Mouse (Mus musculus) midbrain, embryonic 15.5 days (tissue): Measurements from ENCODE around the gene Usp15. TPM values are rescaled to one million over a fixed set of nuclear protein-coding genes. Genes with fewer than 3 reads are reported as not detected.
"Not testable (repeated sequence)": the region's sequence is repeated elsewhere in the genome, so short reads cannot be mapped to it uniquely, and the experiment has no call there.

Experiments used
- ATAC-seq: fragments of 200-750 bp; cut with Nextera tagmentation; replicated peaks from 2 replicates; pipeline ENCODE4 v1.8.0; 2017; ENCODE audit warnings: moderate TSS enrichment
- H3K27ac ChIP-seq: fragments of 300-500 bp; sonication (generic); 2 replicates; pipeline ENCODE4 v1.5.1; 2015; ENCODE audit warnings: mild to moderate bottlenecking, inconsistent platforms
- H3K27me3 ChIP-seq: fragments of 300-500 bp; sonication (generic); replicated peaks from 2 replicates; pipeline ENCODE4 v1.6.1; 2015; ENCODE audit warnings: inconsistent platforms
- H3K36me3 ChIP-seq: fragments of 300-500 bp; sonication (generic); replicated peaks from 2 replicates; pipeline ENCODE4 v1.6.1; 2015; ENCODE audit warnings: inconsistent platforms
- H3K4me1 ChIP-seq: fragments of 300-500 bp; sonication (generic); 2 replicates; pipeline ENCODE4 v1.6.1; 2015; ENCODE audit warnings: inconsistent platforms
- H3K4me2 ChIP-seq: fragments of 300-500 bp; sonication (generic); 2 replicates; pipeline ENCODE4 v1.6.1; 2015; ENCODE audit warnings: inconsistent platforms, mild to moderate bottlenecking, moderate library complexity
- H3K4me3 ChIP-seq: fragments of 300-500 bp; sonication (generic); 2 replicates; pipeline ENCODE4 v1.5.1; 2015; ENCODE audit warnings: mild to moderate bottlenecking, inconsistent platforms
- H3K9ac ChIP-seq: fragments of 300-500 bp; sonication (generic); 2 replicates; pipeline ENCODE4 v1.6.1; 2015; ENCODE audit warnings: mild to moderate bottlenecking, inconsistent platforms
- H3K9me3 ChIP-seq: fragments of 300-500 bp; sonication (generic); 2 replicates; pipeline ENCODE4 v1.6.1; 2016; ENCODE audit warnings: inconsistent platforms
- WGBS: fragments of 180-500 bp; shearing (Covaris S2); methylation state at CpG from one replicate; pipeline ENCODE4 v1.1.7; 2015; ENCODE audit warnings: mixed read lengths; 5-methylcytosine and 5-hydroxymethylcytosine counted together
- polyA plus RNA-seq: library from polyadenylated mRNA; unstranded; fragments of >200 nt; fragmentation: Nextera tagmentation; extraction: Ambion mirVana; gene quantifications from 2 replicates; pipeline ENCODE4 v1.2.1, GENCODE M21; 2015

Usp15 gene
- 65.9 and 71.1 TPM in 2 replicates for polyA plus RNA-seq

GRCm38 (mm10) chr10:123196835-123197559 is at the start of gene Usp15:
Gene Usp15 (minus strand): TSS chr10:123196995.
- H3K27me3 ChIP-seq: no peaks in the 10 kb centered on the region
- peak; percentile 94 for ATAC-seq
- H3K9me3 ChIP-seq: no peaks in the 10 kb centered on the region
- WGBS: under 1% methylated on average over 64 of the region's 66 CpGs
- peak within 1 kb of the TSS; percentile 88 for H3K9ac ChIP-seq
- peak within 1 kb of the TSS; percentile 98 for H3K27ac ChIP-seq
- H3K36me3 ChIP-seq: no peaks in the 10 kb centered on the region
- peak within 1 kb of the TSS; percentile 71 for H3K4me2 ChIP-seq
- H3K4me1 ChIP-seq: peaks cover 24% of the 10 kb centered on the region
- peak within 1 kb of the TSS; percentile 88 for H3K4me3 ChIP-seq

- Histone ChIP-seq H3K4me1 (no peaks in the 10 kb centered on the region), H3K9me3 (no peaks in the 10 kb centered on the region), H3K27me3 (no peaks in the 10 kb centered on the region), H3K36me3 (no peaks in the 10 kb centered on the region), H3K4me3 (no peak overlapping the region), H3K4me2 (no peak overlapping the region), H3K9ac (no peak overlapping the region), H3K27ac (no peak overlapping the region)
- 92% methylated on average over 5 of the region's 5 CpGs for WGBS
- no peak for ATAC-seq
Measured at GRCm38 (mm10) chr10:123229420-123229819, 32.6 kb upstream of the Usp15 start.

GRCm38 (mm10) chr10:123222785-123223184 is 26.0 kb upstream of the Usp15 start:
- Histone ChIP-seq H3K9me3 (no peaks in the 10 kb centered on the region), H3K4me2 (no peak overlapping the region), H3K4me1 (no peaks in the 10 kb centered on the region), H3K27ac (no peak overlapping the region), H3K9ac (no peak overlapping the region), H3K36me3 (no peaks in the 10 kb centered on the region), H3K4me3 (no peak overlapping the region), H3K27me3 (no peaks in the 10 kb centered on the region)
- no peak for ATAC-seq
- 93% methylated on average over 5 of the region's 5 CpGs for WGBS

- no peak overlapping the region for H3K27ac ChIP-seq
- no peak overlapping the region for H3K4me2 ChIP-seq
- H3K9ac ChIP-seq: no peak overlapping the region
- WGBS: 83% methylated on average over 8 of the region's 8 CpGs
- H3K36me3 ChIP-seq: no peaks in the 10 kb centered on the region
- no peaks in the 10 kb centered on the region for H3K4me1 ChIP-seq
- no peak overlapping the region for H3K4me3 ChIP-seq
- no peaks in the 10 kb centered on the region for H3K27me3 ChIP-seq
- no peaks in the 10 kb centered on the region for H3K9me3 ChIP-seq
- ATAC-seq: no peak
Measured at GRCm38 (mm10) chr10:123209517-123209916, 12.7 kb upstream of the Usp15 start.

GRCm38 (mm10) chr10:123208336-123208735 is 11.5 kb upstream of the Usp15 start:
- H3K36me3 ChIP-seq: no peaks in the 10 kb centered on the region
- H3K27ac ChIP-seq: no peak overlapping the region
- no peak overlapping the region for H3K9ac ChIP-seq
- ATAC-seq: no peak
- WGBS: 96% methylated on average over 9 of the region's 9 CpGs
- H3K9me3 ChIP-seq: no peaks in the 10 kb centered on the region
- no peaks in the 10 kb centered on the region for H3K4me1 ChIP-seq
- no peak overlapping the region for H3K4me2 ChIP-seq
- H3K4me3 ChIP-seq: no peak overlapping the region
- no peaks in the 10 kb centered on the region for H3K27me3 ChIP-seq

GRCm38 (mm10) chr10:123206074-123206473 is 9.3 kb upstream of the Usp15 start:
- H3K4me3 ChIP-seq: no peak overlapping the region
- WGBS: 92% methylated on average over 6 of the region's 6 CpGs

GRCm38 (mm10) chr10:123205364-123205763 is 8.6 kb upstream of the Usp15 start:
- not testable (repeated sequence) for H3K27me3 ChIP-seq, H3K4me2 ChIP-seq, H3K9me3 ChIP-seq, H3K4me1 ChIP-seq, H3K9ac ChIP-seq, ATAC-seq, H3K27ac ChIP-seq, H3K36me3 ChIP-seq, H3K4me3 ChIP-seq
- WGBS: 91% methylated on average over 3 of the region's 3 CpGs

More at GRCm38 (mm10) chr10:123206074-123206473, 9.3 kb upstream of the Usp15 start:
- no peak overlapping the region for H3K9ac ChIP-seq
- no peaks in the 10 kb centered on the region for H3K36me3 ChIP-seq
- H3K27ac ChIP-seq: no peak overlapping the region
- H3K4me1 ChIP-seq: no peaks in the 10 kb centered on the region
- H3K4me2 ChIP-seq: no peak overlapping the region
- H3K27me3 ChIP-seq: no peaks in the 10 kb centered on the region
- no peaks in the 10 kb centered on the region for H3K9me3 ChIP-seq
- no peak for ATAC-seq

GRCm38 (mm10) chr10:123201981-123202758 is 5.4 kb upstream of the Usp15 start:
- WGBS: 86% methylated on average over 23 of the region's 23 CpGs

GRCm38 (mm10) chr10:123201436-123201835 is 4.6 kb upstream of the Usp15 start:
- 91% methylated on average over 5 of the region's 5 CpGs for WGBS
- H3K27me3 ChIP-seq: no peaks in the 10 kb centered on the region
- H3K4me3 ChIP-seq: no peak overlapping the region
- no peak overlapping the region for H3K4me2 ChIP-seq
- no peak overlapping the region for H3K9ac ChIP-seq
- ATAC-seq: no peak
- no peaks in the 10 kb centered on the region for H3K36me3 ChIP-seq
- peaks cover 4% of the 10 kb centered on the region for H3K4me1 ChIP-seq
- no peak overlapping the region for H3K27ac ChIP-seq
- H3K9me3 ChIP-seq: no peaks in the 10 kb centered on the region

More at GRCm38 (mm10) chr10:123201981-123202758, 5.4 kb upstream of the Usp15 start:
- Histone ChIP-seq H3K4me3 (no peak overlapping the region), H3K4me2 (no peak overlapping the region), H3K27ac (no peak overlapping the region), H3K9ac (no peak overlapping the region), H3K9me3 (no peaks in the 10 kb centered on the region), H3K36me3 (no peaks in the 10 kb centered on the region), H3K4me1 (peaks cover 4% of the 10 kb centered on the region), H3K27me3 (no peaks in the 10 kb centered on the region)
- no peak for ATAC-seq

GRCm38 (mm10) chr10:123200996-123201395 is 4.2 kb upstream of the Usp15 start:
- no peak overlapping the region for H3K9ac ChIP-seq

GRCm38 (mm10) chr10:123200320-123200659 is 3.5 kb upstream of the Usp15 start:
- no peak overlapping the region for H3K9ac ChIP-seq
- ATAC-seq: no peak
- no peaks in the 10 kb centered on the region for H3K27me3 ChIP-seq
- H3K4me3 ChIP-seq: no peak overlapping the region
- H3K9me3 ChIP-seq: no peaks in the 10 kb centered on the region
- peaks cover 10% of the 10 kb centered on the region for H3K4me1 ChIP-seq
- H3K36me3 ChIP-seq: no peaks in the 10 kb centered on the region
- no peak overlapping the region for H3K27ac ChIP-seq
- WGBS: 87% methylated on average over 8 of the region's 8 CpGs
- no peak overlapping the region for H3K4me2 ChIP-seq

More at GRCm38 (mm10) chr10:123200996-123201395, 4.2 kb upstream of the Usp15 start:
- Histone ChIP-seq H3K9me3 (no peaks in the 10 kb centered on the region), H3K4me1 (peaks cover 4% of the 10 kb centered on the region), H3K27me3 (no peaks in the 10 kb centered on the region), H3K27ac (no peak overlapping the region), H3K36me3 (no peaks in the 10 kb centered on the region), H3K4me3 (no peak overlapping the region), H3K4me2 (no peak overlapping the region)
- WGBS: 93% methylated on average over 5 of the region's 5 CpGs
- ATAC-seq: no peak

- no peak overlapping the region for H3K9ac ChIP-seq
- no peaks in the 10 kb centered on the region for H3K27me3 ChIP-seq
- 87% methylated on average over 19 of the region's 19 CpGs for WGBS
- H3K4me3 ChIP-seq: no peak overlapping the region
- H3K4me1 ChIP-seq: peaks cover 14% of the 10 kb centered on the region
- H3K4me2 ChIP-seq: no peak overlapping the region
- H3K9me3 ChIP-seq: no peaks in the 10 kb centered on the region
- H3K36me3 ChIP-seq: no peaks in the 10 kb centered on the region
- ATAC-seq: no peak
- no peak overlapping the region for H3K27ac ChIP-seq
Measured at GRCm38 (mm10) chr10:123199615-123200319, 3.0 kb upstream of the Usp15 start.
